Mouse (Mus musculus): Measurements from ENCODE around the gene Nek1. TPM values are rescaled to one million over a fixed set of nuclear protein-coding genes. Genes with fewer than 3 reads are reported as not detected.

The Nek1 gene
- polyA plus RNA-seq, 1 experiment from 2014 or later = 14.1 TPM

- Histone ChIP-seq H3K4me3 (ENCODE audit: low read depth, low read length) (no peak overlapping the region), H3K4me1 (replicated peaks; ENCODE audit: control insufficient read depth, insufficient read depth, low read length) (no peaks in the 10 kb centered on the region), H3K4me2 (no peak overlapping the region), H3K36me3 (ENCODE audit: control insufficient read depth, insufficient read depth, low read length) (no peaks in the 10 kb centered on the region; the same call in 1 of the 2 replicates), H3K27me3 (replicated peaks; ENCODE audit: control insufficient read depth, insufficient read depth, low read length) (no peaks in the 10 kb centered on the region), H3K27ac (ENCODE audit: low read depth, low read length) (no peak overlapping the region), H3K9me3 (ENCODE audit: control insufficient read depth, low read length) (no peaks in the 10 kb centered on the region), H3K9ac (ENCODE audit: low read depth, low read length) (no peak overlapping the region)
- no peak for ATAC-seq (replicated peaks; ENCODE audit: low FRiP score)
- no peak for DNase-seq (ENCODE audit: low spot score)
These were observed 82.1 kb downstream of the Nek1 start for GRCm38 (mm10) chr8:61075059-61075458.

- Histone ChIP-seq H3K9ac (ENCODE audit: low read depth, low read length) (no peak overlapping the region), H3K9me3 (ENCODE audit: control insufficient read depth, low read length) (no peaks in the 10 kb centered on the region), H3K4me2 (no peak overlapping the region), H3K36me3 (ENCODE audit: control insufficient read depth, insufficient read depth, low read length) (no peaks in the 10 kb centered on the region), H3K27me3 (replicated peaks; ENCODE audit: control insufficient read depth, insufficient read depth, low read length) (no peaks in the 10 kb centered on the region), H3K27ac (ENCODE audit: low read depth, low read length) (no peak overlapping the region), H3K4me1 (replicated peaks; ENCODE audit: control insufficient read depth, insufficient read depth, low read length) (no peaks in the 10 kb centered on the region), H3K4me3 (ENCODE audit: low read depth, low read length) (no peak overlapping the region)
- ATAC-seq (replicated peaks; ENCODE audit: low FRiP score) (no peak), DNase-seq (ENCODE audit: low spot score) (no peak)
- 91% methylated on average over 4 of the region's 4 CpGs for WGBS
These were observed 117.5 kb downstream of the Nek1 start for GRCm38 (mm10) chr8:61110496-61110895.

- 89% methylated on average over 4 of the region's 4 CpGs for WGBS
- no peaks in the 10 kb centered on the region for H3K36me3 ChIP-seq (ENCODE audit: control insufficient read depth, insufficient read depth, low read length)
These were observed 118.9 kb downstream of the Nek1 start for GRCm38 (mm10) chr8:61111940-61112339.

GRCm38 (mm10) chr8:61121631-61122030 is 128.6 kb downstream of the Nek1 start:
- no peak overlapping the region for H3K4me3 ChIP-seq (ENCODE audit: low read depth, low read length)

More at GRCm38 (mm10) chr8:61111940-61112339, 118.9 kb downstream of the Nek1 start:
- no peak overlapping the region for H3K9ac ChIP-seq (ENCODE audit: low read depth, low read length)
- H3K4me2 ChIP-seq = no peak overlapping the region
- no peak overlapping the region for H3K27ac ChIP-seq (ENCODE audit: low read depth, low read length)
- H3K4me3 ChIP-seq (ENCODE audit: low read depth, low read length) = no peak overlapping the region
- H3K4me1 ChIP-seq (replicated peaks; ENCODE audit: control insufficient read depth, insufficient read depth, low read length) = no peaks in the 10 kb centered on the region
- no peaks in the 10 kb centered on the region for H3K27me3 ChIP-seq (replicated peaks; ENCODE audit: control insufficient read depth, insufficient read depth, low read length)
- DNase-seq (ENCODE audit: low spot score) = no peak
- ATAC-seq (replicated peaks; ENCODE audit: low FRiP score) = no peak
- H3K9me3 ChIP-seq (ENCODE audit: control insufficient read depth, low read length) = no peaks in the 10 kb centered on the region

GRCm38 (mm10) chr8:61127299-61127861 is 134.4 kb downstream of the Nek1 start:
- WGBS = 64% methylated on average over 2 of the region's 2 CpGs
- Histone ChIP-seq H3K4me2 (no peak overlapping the region), H3K4me3 (ENCODE audit: low read depth, low read length) (no peak overlapping the region), H3K4me1 (replicated peaks; ENCODE audit: control insufficient read depth, insufficient read depth, low read length) (no peaks in the 10 kb centered on the region), H3K9ac (ENCODE audit: low read depth, low read length) (no peak overlapping the region), H3K27ac (ENCODE audit: low read depth, low read length) (no peak overlapping the region), H3K9me3 (ENCODE audit: control insufficient read depth, low read length) (no peaks in the 10 kb centered on the region), H3K27me3 (replicated peaks; ENCODE audit: control insufficient read depth, insufficient read depth, low read length) (no peaks in the 10 kb centered on the region), H3K36me3 (ENCODE audit: control insufficient read depth, insufficient read depth, low read length) (no peaks in the 10 kb centered on the region)
- DNase-seq (ENCODE audit: low spot score) (no peak), ATAC-seq (replicated peaks; ENCODE audit: low FRiP score) (no peak)

More at GRCm38 (mm10) chr8:61121631-61122030, 128.6 kb downstream of the Nek1 start:
- no peaks in the 10 kb centered on the region for H3K4me1 ChIP-seq (replicated peaks; ENCODE audit: control insufficient read depth, insufficient read depth, low read length)
- 100% methylated on average over 1 of the region's 1 CpGs for WGBS
- no peak overlapping the region for H3K4me2 ChIP-seq
- H3K27me3 ChIP-seq (replicated peaks; ENCODE audit: control insufficient read depth, insufficient read depth, low read length) = no peaks in the 10 kb centered on the region
- ATAC-seq (replicated peaks; ENCODE audit: low FRiP score) (no peak), DNase-seq (ENCODE audit: low spot score) (no peak)
- no peaks in the 10 kb centered on the region for H3K9me3 ChIP-seq (ENCODE audit: control insufficient read depth, low read length)
- no peak overlapping the region for H3K27ac ChIP-seq (ENCODE audit: low read depth, low read length)
- no peaks in the 10 kb centered on the region for H3K36me3 ChIP-seq (ENCODE audit: control insufficient read depth, insufficient read depth, low read length)
- H3K9ac ChIP-seq (ENCODE audit: low read depth, low read length) = no peak overlapping the region

- H3K4me1 ChIP-seq (replicated peaks; ENCODE audit: control insufficient read depth, insufficient read depth, low read length) = no peaks in the 10 kb centered on the region
- no peaks in the 10 kb centered on the region for H3K36me3 ChIP-seq (ENCODE audit: control insufficient read depth, insufficient read depth, low read length)
- ATAC-seq (replicated peaks; ENCODE audit: low FRiP score) (no peak), DNase-seq (ENCODE audit: low spot score) (no peak)
- no peak overlapping the region for H3K27ac ChIP-seq (ENCODE audit: low read depth, low read length)
- no peaks in the 10 kb centered on the region for H3K27me3 ChIP-seq (replicated peaks; ENCODE audit: control insufficient read depth, insufficient read depth, low read length)
- 79% methylated on average over 4 of the region's 4 CpGs for WGBS
- no peaks in the 10 kb centered on the region for H3K9me3 ChIP-seq (ENCODE audit: control insufficient read depth, low read length)
- no peak overlapping the region for H3K4me3 ChIP-seq (ENCODE audit: low read depth, low read length)
- H3K9ac ChIP-seq (ENCODE audit: low read depth, low read length) = no peak overlapping the region
- no peak overlapping the region for H3K4me2 ChIP-seq
These were observed 139.7 kb downstream of the Nek1 start for GRCm38 (mm10) chr8:61132561-61133134.

GRCm38 (mm10) chr8:61141869-61142268 is 148.9 kb downstream of the Nek1 start:
- no peak overlapping the region for H3K4me2 ChIP-seq
- H3K36me3 ChIP-seq (ENCODE audit: control insufficient read depth, insufficient read depth, low read length) = no peaks in the 10 kb centered on the region
- H3K27ac ChIP-seq (ENCODE audit: low read depth, low read length) = no peak overlapping the region
- 71% methylated on average over 6 of the region's 6 CpGs for WGBS
- H3K4me1 ChIP-seq (replicated peaks; ENCODE audit: control insufficient read depth, insufficient read depth, low read length) = no peaks in the 10 kb centered on the region
- no peak for DNase-seq (ENCODE audit: low spot score)
- no peak overlapping the region for H3K4me3 ChIP-seq (ENCODE audit: low read depth, low read length)
- no peak overlapping the region for H3K9ac ChIP-seq (ENCODE audit: low read depth, low read length)
- H3K27me3 ChIP-seq (replicated peaks; ENCODE audit: control insufficient read depth, insufficient read depth, low read length) = no peaks in the 10 kb centered on the region
- no peak for ATAC-seq (replicated peaks; ENCODE audit: low FRiP score)
- H3K9me3 ChIP-seq (ENCODE audit: control insufficient read depth, low read length) = no peaks in the 10 kb centered on the region

- H3K4me2 ChIP-seq = no peak overlapping the region
- no peaks in the 10 kb centered on the region for H3K27me3 ChIP-seq (replicated peaks; ENCODE audit: control insufficient read depth, insufficient read depth, low read length)
- H3K9ac ChIP-seq (ENCODE audit: low read depth, low read length) = no peak overlapping the region
- no peak for DNase-seq (ENCODE audit: low spot score)
- no peak for ATAC-seq (replicated peaks; ENCODE audit: low FRiP score)
- no peaks in the 10 kb centered on the region for H3K9me3 ChIP-seq (ENCODE audit: control insufficient read depth, low read length)
- no peak overlapping the region for H3K27ac ChIP-seq (ENCODE audit: low read depth, low read length)
- no peaks in the 10 kb centered on the region for H3K36me3 ChIP-seq (ENCODE audit: control insufficient read depth, insufficient read depth, low read length)
- WGBS = 57% methylated on average over 3 of the region's 3 CpGs
- H3K4me3 ChIP-seq (ENCODE audit: low read depth, low read length) = no peak overlapping the region
- no peaks in the 10 kb centered on the region for H3K4me1 ChIP-seq (replicated peaks; ENCODE audit: control insufficient read depth, insufficient read depth, low read length)
These were observed 149.3 kb downstream of the Nek1 start for GRCm38 (mm10) chr8:61142302-61142701.

GRCm38 (mm10) chr8:61142845-61143244 is 149.8 kb downstream of the Nek1 start:
- Histone ChIP-seq H3K4me1 (replicated peaks; ENCODE audit: control insufficient read depth, insufficient read depth, low read length) (no peaks in the 10 kb centered on the region), H3K27me3 (replicated peaks; ENCODE audit: control insufficient read depth, insufficient read depth, low read length) (no peaks in the 10 kb centered on the region)
- ATAC-seq (replicated peaks; ENCODE audit: low FRiP score) = no peak

More at GRCm38 (mm10) chr8:61142845-61143244, 149.8 kb downstream of the Nek1 start:
- H3K4me2 ChIP-seq = no peak overlapping the region
- no peaks in the 10 kb centered on the region for H3K36me3 ChIP-seq (ENCODE audit: control insufficient read depth, insufficient read depth, low read length)
- DNase-seq (ENCODE audit: low spot score) = no peak
- no peak overlapping the region for H3K4me3 ChIP-seq (ENCODE audit: low read depth, low read length)
- no peaks in the 10 kb centered on the region for H3K9me3 ChIP-seq (ENCODE audit: control insufficient read depth, low read length)
- H3K9ac ChIP-seq (ENCODE audit: low read depth, low read length) = no peak overlapping the region
- no peak overlapping the region for H3K27ac ChIP-seq (ENCODE audit: low read depth, low read length)
